Mouse (Mus musculus) liver, adult 2 months (tissue): ENCODE data around the gene Fer. TPM values are rescaled to one million over a fixed set of nuclear protein-coding genes. Genes with fewer than 3 reads are reported as not detected.

ENCODE experiments used
- DNase-seq: peaks from one replicate; pipeline ENCODE4 v3.0.0-alpha.2; 2011; ENCODE audit warnings: low read depth, low spot score; ENCODE audit errors: extremely low read depth
- H3K27ac ChIP-seq: fragments of 200-500 bp; replicated peaks from 2 replicates; pipeline ENCODE4 v1.5.1; 2012; ENCODE audit warnings: low read depth, mild to moderate bottlenecking, control low read depth, inconsistent platforms, low read length; ENCODE audit not compliant: insufficient read depth
- H3K27me3 ChIP-seq: fragments of 200-500 bp; 2 replicates; pipeline ENCODE4 v1.6.1; 2012; ENCODE audit warnings: mild to moderate bottlenecking, moderate library complexity, low read length, inconsistent platforms; ENCODE audit not compliant: control insufficient read depth, insufficient read depth
- H3K36me3 ChIP-seq: fragments of 200-500 bp; 2 replicates; pipeline ENCODE4 v1.6.1; 2012; ENCODE audit warnings: low read length, inconsistent platforms; ENCODE audit not compliant: control insufficient read depth, insufficient read depth
- H3K4me1 ChIP-seq: fragments of 200-500 bp; 2 replicates; pipeline ENCODE4 v1.6.1; 2011; ENCODE audit warnings: low read length; ENCODE audit not compliant: control insufficient read depth, insufficient read depth
- H3K4me3 ChIP-seq: fragments of 200-500 bp; 2 replicates; pipeline ENCODE4 v1.5.1; 2011; ENCODE audit warnings: low read depth, mild to moderate bottlenecking, control low read depth, low read length, moderate library complexity; ENCODE audit not compliant: insufficient read depth
- H3K79me2 ChIP-seq: fragments of 200-500 bp; 2 replicates; pipeline ENCODE4 v1.6.1; 2012; ENCODE audit warnings: inconsistent platforms, mild to moderate bottlenecking, low read length, moderate library complexity; ENCODE audit not compliant: control insufficient read depth, insufficient read depth
- H3K9ac ChIP-seq: fragments of 200-500 bp; 2 replicates; pipeline ENCODE4 v1.6.1; 2012; ENCODE audit warnings: low read depth, mild to moderate bottlenecking, control low read depth, inconsistent platforms, low read length
- CTCF ChIP-seq: fragments of 200-500 bp; IDR thresholded peaks from 2 replicates; pipeline ENCODE4 v1.5.1; 2011; ENCODE audit warnings: low read depth, low read length, control low read depth
- POLR2A ChIP-seq: fragments of 200-500 bp; IDR thresholded peaks from 2 replicates; pipeline ENCODE4 v1.6.1; 2011; ENCODE audit warnings: low read length, control low read depth; ENCODE audit not compliant: insufficient read depth; ENCODE audit errors: extremely low read depth
- WGBS: fragments of 180-500 bp; shearing (Covaris S2); methylation state at CpG from one replicate; pipeline ENCODE4 v1.1.7; 2018; 5-methylcytosine and 5-hydroxymethylcytosine counted together
- polyA plus RNA-seq: library from polyadenylated mRNA; depleted of rRNA; stranded (reverse); fragments of >200 nt; gene quantifications from 2 replicates; pipeline ENCODE4 v1.2.3, GENCODE M21; 2012
- total RNA-seq: library from RNA; depleted of rRNA; stranded (reverse); fragments of >200 nt; gene quantifications from 2 replicates; pipeline ENCODE4 v1.2.3, GENCODE M21; 2014

Fer gene
- total and polyA plus RNA-seq, 2 experiments, result 1.3 to 12.0 TPM

- no peaks in the 10 kb centered on the region for H3K36me3 ChIP-seq
- H3K27me3 ChIP-seq, result no peaks in the 10 kb centered on the region
- 93% methylated on average over 4 of the region's 4 CpGs for WGBS
- H3K27ac ChIP-seq, result no peak overlapping the region
- TF ChIP-seq POLR2A, result no peak
- TF ChIP-seq CTCF, result no peak
- no peak overlapping the region for H3K9ac ChIP-seq
- peaks cover 6% of the 10 kb centered on the region; the same call in 1 of the 2 replicates for H3K79me2 ChIP-seq
- H3K4me1 ChIP-seq, result peaks cover 3% of the 10 kb centered on the region
- no peak overlapping the region for H3K4me3 ChIP-seq
- no peak for DNase-seq
These were observed 16.0 kb downstream of the Fer start for GRCm38 (mm10) chr17:63878889-63879288.

GRCm38 (mm10) chr17:63880009-63880408, 17.1 kb downstream of the Fer start:
- 20% methylated on average over 4 of the region's 4 CpGs for WGBS
- Histone ChIP-seq H3K4me3 (no peak overlapping the region), H3K27ac (peak overlapping the region; percentile 13; the same call in 1 of the 2 replicates), H3K9ac (no peak overlapping the region), H3K27me3 (no peaks in the 10 kb centered on the region), H3K79me2 (peaks cover 6% of the 10 kb centered on the region; the same call in 1 of the 2 replicates), H3K36me3 (no peaks in the 10 kb centered on the region), H3K4me1 (peaks cover 3% of the 10 kb centered on the region)
- DNase-seq, result peak; percentile 76
- TF ChIP-seq POLR2A (no peak), CTCF (no peak)

DNA sequence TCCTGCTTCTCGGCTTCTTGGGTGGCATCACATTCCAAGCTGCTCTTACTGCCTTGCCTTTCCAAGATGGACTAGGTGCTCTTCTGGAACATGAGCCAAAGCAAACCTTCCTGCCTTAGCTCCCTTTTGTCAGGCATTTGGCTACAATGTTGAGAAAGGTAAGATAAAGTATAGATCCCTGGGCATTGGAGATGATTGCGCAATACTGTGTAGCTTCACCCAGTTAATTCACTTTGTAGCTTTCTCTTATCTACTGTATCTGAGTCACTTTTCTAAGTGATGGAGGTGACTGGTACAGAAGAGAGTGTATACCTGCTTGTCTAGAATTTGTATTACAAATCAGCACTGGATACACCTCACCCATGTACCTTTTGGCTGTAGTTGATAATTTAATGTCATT, 24.1 kb downstream of the Fer start:
- H3K9ac ChIP-seq, result no peak overlapping the region
- H3K4me3 ChIP-seq, result no peak overlapping the region
- no peaks in the 10 kb centered on the region; the same call in 1 of the 2 replicates for H3K36me3 ChIP-seq
- H3K79me2 ChIP-seq, result peaks cover 1% of the 10 kb centered on the region; the same call in 1 of the 2 replicates
- peaks cover 2% of the 10 kb centered on the region for H3K4me1 ChIP-seq
- DNase-seq, result no peak
- H3K27ac ChIP-seq, result no peak overlapping the region
- no peaks in the 10 kb centered on the region for H3K27me3 ChIP-seq
- WGBS, result 99% methylated on average over 2 of the region's 2 CpGs
- TF ChIP-seq POLR2A (no peak), CTCF (no peak)

- no peaks in the 10 kb centered on the region for H3K27me3 ChIP-seq
- peaks cover 2% of the 10 kb centered on the region for H3K4me1 ChIP-seq
- no peak overlapping the region for H3K27ac ChIP-seq
- DNase-seq, result no peak
- no peak overlapping the region for H3K4me3 ChIP-seq
- no peaks in the 10 kb centered on the region; the same call in 1 of the 2 replicates for H3K36me3 ChIP-seq
- TF ChIP-seq CTCF (no peak), POLR2A (no peak)
- H3K9ac ChIP-seq, result no peak overlapping the region
- peaks cover 3% of the 10 kb centered on the region; the same call in 1 of the 2 replicates for H3K79me2 ChIP-seq
These were observed 27.7 kb downstream of the Fer start for GRCm38 (mm10) chr17:63890611-63891010.

DNA sequence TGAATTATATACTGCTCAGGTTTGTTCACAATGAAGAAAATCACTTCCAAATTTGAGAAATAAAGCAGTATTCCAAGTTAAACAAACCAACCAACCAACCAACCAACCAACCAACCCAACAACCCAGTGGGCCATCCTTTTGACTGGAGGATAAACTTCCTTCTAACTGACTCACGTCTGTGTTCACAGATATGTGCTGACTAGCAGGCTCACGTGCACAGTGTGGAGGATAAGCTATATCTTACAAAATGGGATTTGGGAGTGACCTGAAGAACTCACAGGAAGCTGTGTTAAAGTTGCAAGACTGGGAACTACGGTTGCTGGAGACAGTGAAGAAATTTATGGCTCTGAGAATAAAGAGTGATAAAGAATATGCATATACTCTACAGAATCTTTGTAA, 33.0 kb downstream of the Fer start:
- no peak for DNase-seq
- TF ChIP-seq POLR2A, result no peak
- no peak for TF ChIP-seq CTCF
- Histone ChIP-seq H3K27ac (no peak overlapping the region), H3K9ac (no peak overlapping the region), H3K27me3 (no peaks in the 10 kb centered on the region), H3K36me3 (peaks cover 2% of the 10 kb centered on the region), H3K79me2 (peaks cover 3% of the 10 kb centered on the region; the same call in 1 of the 2 replicates), H3K4me3 (no peak overlapping the region), H3K4me1 (peaks cover 2% of the 10 kb centered on the region)
- WGBS, result 68% methylated on average over 3 of the region's 3 CpGs

- Histone ChIP-seq H3K27ac (no peak overlapping the region), H3K36me3 (peaks cover 2% of the 10 kb centered on the region), H3K27me3 (no peaks in the 10 kb centered on the region), H3K79me2 (peaks cover 3% of the 10 kb centered on the region; the same call in 1 of the 2 replicates), H3K9ac (no peak overlapping the region), H3K4me3 (no peak overlapping the region), H3K4me1 (no peaks in the 10 kb centered on the region)
- WGBS, result 88% methylated on average over 7 of the region's 7 CpGs
- TF ChIP-seq POLR2A, result no peak
- no peak for TF ChIP-seq CTCF
- DNase-seq, result no peak
These were observed 34.2 kb downstream of the Fer start for GRCm38 (mm10) chr17:63897050-63897449.
